Mouse (Mus musculus): ENCODE data around the gene Mrc1. TPM values are rescaled to one million over a fixed set of nuclear protein-coding genes. Genes with fewer than 3 reads are reported as not detected.
A peak's percentile ranks its signal among the peaks of the same experiment; 100 is the strongest.

Mrc1 gene
- total RNA-seq, 2 experiments from 2014 or later = 15.2 to 17.7 TPM

GRCm38 (mm10) chr2:14244157-14244556 lies 15.0 kb downstream of the Mrc1 start:
- no peak for DNase-seq

GRCm38 (mm10) chr2:14244668-14245067 lies 15.5 kb downstream of the Mrc1 start:
- no peak for DNase-seq

DNA sequence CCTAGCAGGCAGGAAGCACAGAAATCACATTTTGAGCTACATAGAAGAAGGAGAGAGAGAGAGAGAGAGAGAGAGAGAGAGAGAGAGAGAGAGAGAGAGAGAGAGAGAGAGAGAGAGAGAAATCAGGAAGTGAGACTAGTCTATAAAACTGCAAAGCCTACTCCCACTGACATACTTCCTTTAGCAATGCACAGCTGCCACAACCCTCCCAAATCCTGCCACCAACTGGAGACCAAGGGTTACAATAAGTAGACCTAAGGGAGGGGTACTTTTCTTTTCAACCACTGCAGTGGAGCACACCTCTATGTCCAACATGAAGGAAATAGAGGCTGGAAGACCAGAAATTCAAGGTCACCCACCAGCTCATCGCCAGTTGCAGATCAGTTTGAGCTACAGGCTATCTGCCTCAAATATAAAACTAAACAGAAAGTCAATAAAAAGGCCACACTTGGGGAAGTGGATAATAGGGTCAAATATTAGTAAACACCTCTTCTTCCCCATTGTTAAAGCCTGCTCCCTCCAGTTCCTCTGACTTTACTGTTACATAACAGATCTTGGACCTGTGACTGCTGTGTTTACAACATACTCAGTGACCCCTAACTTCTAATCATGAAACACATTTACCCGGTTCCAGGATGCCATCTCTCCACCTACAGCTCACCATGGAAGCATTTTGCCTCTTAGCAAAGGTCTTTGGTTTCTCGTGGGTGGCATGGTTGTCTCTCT lies 20.8 kb downstream of the Mrc1 start:
- no peak for DNase-seq

- no peak for DNase-seq
Observed at GRCm38 (mm10) chr2:14251938-14252337, 22.7 kb downstream of the Mrc1 start.

DNA sequence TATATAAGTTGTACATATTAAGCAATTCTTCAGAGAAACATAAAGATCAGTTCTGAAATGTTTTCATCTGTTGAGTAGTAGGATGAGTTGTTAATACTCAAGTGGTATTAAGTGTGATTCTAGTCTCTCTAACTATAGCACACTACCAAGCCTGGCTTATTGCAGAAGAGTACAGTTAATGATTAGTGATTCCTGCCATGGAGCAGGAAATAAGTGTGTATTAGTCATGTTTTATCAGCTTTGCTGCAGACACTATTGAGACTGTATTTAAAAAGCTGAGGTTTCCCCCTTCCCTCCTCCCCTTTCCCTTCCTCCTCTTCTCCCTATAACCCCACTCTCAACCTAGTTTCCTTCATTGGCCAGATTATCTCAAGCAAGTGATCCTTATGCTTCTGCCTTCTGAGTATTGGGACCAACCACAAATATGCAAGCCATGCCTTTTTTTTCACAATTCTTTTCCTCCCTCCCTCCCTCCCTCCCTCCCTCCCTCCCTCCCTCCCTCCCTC lies 29.2 kb downstream of the Mrc1 start:
- DNase-seq = no peak

- no peak for DNase-seq
Observed at GRCm38 (mm10) chr2:14262090-14262489, 32.9 kb downstream of the Mrc1 start.

GRCm38 (mm10) chr2:14269160-14269559 lies 40.0 kb downstream of the Mrc1 start:
- no peak for DNase-seq

DNA sequence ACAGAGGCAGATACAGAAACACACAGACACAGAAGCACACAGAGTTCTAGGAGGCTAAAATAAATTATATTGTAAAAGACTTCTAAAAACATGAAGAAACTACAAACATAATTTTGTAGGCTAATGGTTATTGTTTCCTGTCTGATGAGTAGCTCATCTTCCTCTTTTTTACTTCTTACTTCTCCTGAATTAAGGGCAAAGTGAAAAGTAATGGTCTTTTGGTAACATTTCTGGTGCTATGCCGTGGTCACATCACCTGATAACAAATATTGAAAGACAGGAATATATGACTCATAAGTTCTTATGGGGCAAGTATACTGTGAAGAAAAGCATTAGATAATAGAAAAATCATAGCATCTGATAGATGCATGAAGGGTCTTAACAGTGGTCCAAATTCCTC lies 42.9 kb downstream of the Mrc1 start:
- DNase-seq = no peak

DNA sequence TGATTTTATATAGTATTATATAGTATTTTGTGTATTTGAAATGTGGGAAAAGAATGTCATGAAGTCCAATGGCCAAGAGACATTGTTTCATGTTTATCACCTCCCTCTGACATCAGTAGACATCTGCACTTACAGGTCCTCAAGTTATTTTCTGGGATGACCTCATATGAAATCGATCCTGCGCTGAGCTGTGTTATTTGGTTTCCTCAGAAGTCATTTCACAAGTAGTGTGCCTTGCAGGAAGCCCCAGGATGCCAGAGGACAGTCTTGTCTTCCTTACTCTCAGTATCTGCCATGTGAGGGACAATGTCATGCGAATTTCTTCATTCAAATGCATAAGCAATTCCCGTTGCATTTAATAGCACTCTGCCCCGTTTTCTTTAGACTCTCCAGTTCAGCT lies 46.6 kb downstream of the Mrc1 start:
- DNase-seq = peak; percentile 32

- no peak for DNase-seq
Observed at GRCm38 (mm10) chr2:14279256-14279655, 50.1 kb downstream of the Mrc1 start.

- DNase-seq = no peak
Observed at GRCm38 (mm10) chr2:14279795-14280194, 50.6 kb downstream of the Mrc1 start.

DNA sequence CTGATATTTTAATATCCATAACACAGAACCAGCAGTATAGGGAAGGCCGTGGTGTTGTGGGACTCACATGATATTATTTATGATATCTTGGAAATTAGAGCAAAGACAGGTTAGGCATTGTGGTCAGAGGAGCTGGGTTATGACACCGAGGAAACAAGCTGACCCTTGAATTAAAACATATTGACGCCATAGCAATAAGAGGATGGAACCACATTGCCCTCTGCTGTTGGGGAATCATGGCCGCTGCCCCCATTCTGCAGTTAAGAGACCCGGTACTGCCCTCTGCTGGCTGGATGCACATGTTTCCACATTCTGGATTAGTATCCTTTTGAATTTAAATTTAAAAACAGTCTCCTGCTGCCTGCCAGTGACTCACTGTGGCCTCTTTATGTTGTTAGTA lies 66.1 kb downstream of the Mrc1 start:
- peak; percentile 75 for DNase-seq

DNA sequence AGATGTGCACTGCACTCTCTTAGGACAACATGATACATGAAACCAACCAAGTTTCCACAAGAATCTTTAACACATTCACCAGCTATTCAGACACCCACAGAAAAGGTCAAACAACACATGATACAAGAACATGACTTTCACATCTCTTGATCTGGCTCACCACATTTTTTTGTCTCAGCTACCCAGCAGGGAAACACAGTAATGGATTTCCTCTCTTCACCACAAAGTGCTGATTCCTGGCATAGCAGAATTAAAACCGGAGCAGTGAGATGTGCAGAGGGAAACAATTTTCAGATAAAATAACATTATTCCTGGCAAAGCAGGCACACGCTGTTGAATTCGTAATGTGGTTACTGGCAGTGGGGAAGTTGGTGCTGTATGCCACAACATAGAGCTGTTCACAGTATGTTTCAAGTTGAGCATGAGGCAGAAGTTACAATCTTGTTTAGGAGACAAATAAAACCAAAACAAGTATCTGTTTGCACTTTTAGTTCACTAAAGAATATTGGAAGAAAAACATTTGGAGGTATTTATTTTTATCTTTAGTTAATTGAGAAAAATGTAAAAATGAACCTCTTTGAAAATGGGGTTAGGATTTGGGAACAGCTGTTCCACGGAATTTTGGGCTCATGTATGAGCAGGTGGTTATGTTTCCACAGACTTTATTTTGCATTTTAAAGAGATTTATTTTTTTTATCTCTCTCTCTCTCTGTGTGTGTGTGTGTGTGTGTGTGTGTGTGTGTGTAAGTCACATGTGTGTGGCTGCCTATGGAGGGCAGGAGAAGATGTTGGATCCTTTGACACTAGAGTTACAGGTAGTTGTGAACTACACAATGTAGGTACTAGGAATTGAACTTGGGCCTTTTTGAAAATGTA lies 83.6 kb downstream of the Mrc1 start:
- no peak for DNase-seq

- no peak for DNase-seq
Observed at GRCm38 (mm10) chr2:14315113-14315512, 85.9 kb downstream of the Mrc1 start.

DNA sequence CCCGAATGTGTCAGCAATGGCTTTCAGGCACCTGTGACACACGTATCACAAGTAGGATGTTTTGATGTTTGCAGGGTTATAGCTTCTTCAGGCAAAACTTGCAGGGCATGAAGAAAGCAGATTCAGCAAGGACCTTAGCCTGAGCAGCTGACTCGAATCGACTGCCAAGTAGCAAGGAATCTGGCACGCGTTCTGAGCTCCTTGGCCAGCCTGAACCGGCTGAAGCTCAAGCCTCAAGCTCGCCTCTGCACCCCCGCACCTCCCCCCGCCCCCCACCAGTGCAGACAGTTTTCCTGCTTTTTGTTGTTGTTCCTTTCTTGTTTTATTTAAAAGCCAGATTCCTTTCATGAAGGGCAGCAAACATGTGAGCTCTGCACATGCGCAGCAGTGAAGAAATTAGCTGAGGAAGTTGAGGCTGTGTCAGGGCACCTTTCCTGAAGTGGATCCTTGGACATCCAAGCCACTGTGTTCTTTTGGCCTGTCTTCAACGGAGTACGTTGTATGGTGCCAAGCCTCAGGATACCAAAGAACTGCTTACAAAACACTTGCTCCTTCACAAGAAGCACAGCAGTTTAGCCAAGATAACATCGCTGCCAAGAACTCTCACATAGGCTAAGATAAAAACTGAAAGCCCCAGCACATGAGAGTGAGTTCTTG lies 112.6 kb downstream of the Mrc1 start:
- peak; percentile 86 for DNase-seq

GRCm38 (mm10) chr2:14342309-14342839 lies 113.2 kb downstream of the Mrc1 start:
- DNase-seq = no peak

Small RNA genes within 50 kb of the gene (microRNA-seq; reads per million reads assigned to microRNA genes)
- 35.7 to 61.1 reads per million in 2 experiments for gene Mir511 (ENCODE audit: borderline replicate concordance in 2 of 2)

Other genes starting within 250 kb of the Mrc1 start
- 100 to 1,000 TPM; 247 to 255 TPM for gene Hacd1, start 173.3 kb upstream of the Mrc1 start, total RNA-seq (2021)
- 10 to 100 TPM; 17.6 to 18.7 TPM for gene Stam, start 155.3 kb upstream of the Mrc1 start, total RNA-seq (2021)
- gene Tmem236, start 54.9 kb upstream of the Mrc1 start, total RNA-seq (2021) = under 1 TPM; 0.21 to 0.31 TPM
- under 1 TPM; 0.72 to 0.82 TPM for gene Slc39a12, start 158.9 kb downstream of the Mrc1 start, total RNA-seq (2021)

Data from gastrocnemius, postnatal 25 days (tissue).